Comparison of ENCODE assay signal across 21 mouse cellular contexts in the genomic region with DNA sequence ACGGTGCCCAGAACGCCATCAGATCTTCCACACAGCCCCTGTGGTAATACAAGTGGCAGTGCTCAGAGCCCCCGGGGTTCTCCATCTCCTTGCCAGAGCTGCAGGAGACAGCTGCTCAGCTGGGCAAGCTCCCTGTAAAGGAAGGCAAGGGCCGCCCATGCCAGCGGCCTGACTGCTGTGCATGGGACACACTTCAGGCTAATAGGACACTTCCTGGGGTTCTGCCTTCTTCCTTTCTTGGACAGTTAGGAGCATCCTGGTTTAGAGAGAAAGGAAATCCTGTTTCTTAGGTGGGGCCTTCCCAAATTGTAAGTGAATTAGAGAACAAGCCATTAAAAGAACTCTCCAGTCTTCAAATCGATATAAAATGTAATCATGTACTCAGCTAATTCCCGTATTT. TPM values are rescaled to one million over a fixed set of nuclear protein-coding genes. Genes with fewer than 3 reads are reported as not detected.
DNase-seq lines count a peak whose midpoint lies in the region; ATAC-seq and TF ChIP-seq lines count a peak whose summit lies in the region.
"Had no signal": no experiment of that assay in that cellular context is flagged by ENCODE, and none has a peak within 500 bp of the region (broad histone marks: within the 10 kb centered on the region; RNA-seq: fewer than 3 reads in every experiment).

No protein-coding gene starts in this region.

- H3K9ac ChIP-seq in heart, adult 2 months (ENCODE audit: low read depth, low read length), result no peak overlapping the region
- H3K9ac ChIP-seq in heart, embryonic 12.5 days, result no peak overlapping the region
- H3K9ac ChIP-seq: heart, embryonic 13.5 days; limb, embryonic 15.5 days; liver, embryonic 15.5 days; stomach, embryonic 15.5 days had no signal

- H3K27ac ChIP-seq in heart, adult 2 months, result peak overlapping the region; percentile 60
- no peak overlapping the region for H3K27ac ChIP-seq in heart, embryonic 12.5 days (ENCODE audit: poor library complexity, severe bottlenecking)
- peak overlapping the region; percentile 39; the same call in 1 of the 2 replicates for H3K27ac ChIP-seq in layer of hippocampus, adult 2 months
- H3K27ac ChIP-seq: heart, embryonic 13.5 days; limb, embryonic 15.5 days; liver, embryonic 15.5 days; midbrain, embryonic 10.5 days; stomach, embryonic 15.5 days had no signal

- no peak overlapping the region for H3K4me3 ChIP-seq in heart, adult 2 months
- H3K4me3 ChIP-seq in heart, embryonic 12.5 days, result no peak overlapping the region
- no peak overlapping the region for H3K4me3 ChIP-seq in layer of hippocampus, adult 2 months
- H3K4me3 ChIP-seq: heart, embryonic 13.5 days; limb, embryonic 15.5 days; liver, embryonic 15.5 days; midbrain, embryonic 10.5 days; stomach, embryonic 15.5 days had no signal

- H3K9me3 ChIP-seq in heart, embryonic 12.5 days (replicated peaks), result no peaks in the 10 kb centered on the region
- H3K9me3 ChIP-seq: heart, embryonic 13.5 days; limb, embryonic 15.5 days; liver, embryonic 15.5 days; midbrain, embryonic 10.5 days; stomach, embryonic 15.5 days had no signal

- no peaks in the 10 kb centered on the region for H3K27me3 ChIP-seq in heart, adult 2 months (ENCODE audit: control insufficient read depth, insufficient read depth, low read length)
- H3K27me3 ChIP-seq in heart, embryonic 12.5 days (replicated peaks), result no peaks in the 10 kb centered on the region
- H3K27me3 ChIP-seq: stomach, embryonic 15.5 days had no signal

- no peak for TF ChIP-seq POLR2A in heart, adult 2 months (IDR thresholded peaks at IDR 0.05; ENCODE audit: insufficient read depth, low read depth, low read length)

- peaks cover 12% of the 10 kb centered on the region for H3K4me1 ChIP-seq in heart, adult 2 months (ENCODE audit: control insufficient read depth, insufficient read depth, low read length)
- H3K4me1 ChIP-seq in heart, embryonic 12.5 days (replicated peaks), result peaks cover 37% of the 10 kb centered on the region
- H3K4me1 ChIP-seq: liver, embryonic 15.5 days; stomach, embryonic 15.5 days had no signal

- no peak overlapping the region for H3K4me2 ChIP-seq in heart, embryonic 12.5 days
- H3K4me2 ChIP-seq: heart, embryonic 13.5 days; limb, embryonic 15.5 days; liver, embryonic 15.5 days; stomach, embryonic 15.5 days had no signal

- H3K36me3 ChIP-seq in heart, adult 2 months (ENCODE audit: control insufficient read depth, insufficient read depth, low read length), result peaks cover 3% of the 10 kb centered on the region; the same call in 1 of the 2 replicates
- no peaks in the 10 kb centered on the region for H3K36me3 ChIP-seq in heart, embryonic 12.5 days
- H3K36me3 ChIP-seq: heart, embryonic 13.5 days; limb, embryonic 15.5 days; liver, embryonic 15.5 days; midbrain, embryonic 10.5 days; stomach, embryonic 15.5 days had no signal

- intact Hi-C loops in heart, adult 2 months (cut with DNase I), result loop anchor here (5.0 kb wide), 1 partner anchor 35 kb away; a partner anchor contains a TSS

- ATAC-seq in heart, embryonic 12.5 days (ENCODE audit: insufficient number of reproducible peaks, low FRiP score), result no peak
- ATAC-seq in megakaryocyte, adult 5-6 weeks (ENCODE audit: poor library complexity, severe bottlenecking), result no peak
- ATAC-seq: forebrain, embryonic 16.5 days; hindbrain, embryonic 16.5 days; intestine, embryonic 16.5 days had no signal

- no peaks in the 10 kb centered on the region; the same call in 1 of the 2 replicates for H3K79me2 ChIP-seq in heart, adult 2 months (replicated peaks; ENCODE audit: control insufficient read depth, insufficient read depth, low read length)

- TF ChIP-seq CTCF in heart, adult 2 months (IDR thresholded peaks at IDR 0.05), result no peak
- no peak for TF ChIP-seq CTCF in layer of hippocampus, adult 2 months (conservative IDR thresholded peaks at IDR 0.05)

- WGBS in heart, adult 2 months, result 49% methylated on average over 7 of the region's 7 CpGs
- 75% methylated on average over 7 of the region's 7 CpGs for WGBS in heart, embryonic 12.5 days

- peak; percentile 29 for DNase-seq in adrenal gland, adult 2 months
- DNase-seq in adrenal gland, postnatal 4 days (ENCODE audit: low spot score in 2 of 2), result no peak
- DNase-seq in heart, adult 2 months, result peak in 1 of 2 experiments; percentile 42
- no peak for DNase-seq in layer of hippocampus, adult 2 months (ENCODE audit: low spot score in 2 of 2)
- no peak for DNase-seq in layer of hippocampus, adult 9-11 months
- peak; percentile 41 for DNase-seq in lung, postnatal 25 days (ENCODE audit: low spot score)
- DNase-seq: cerebellum, adult 11 months; cerebellum, postnatal 14 days; embryo, embryonic 11 days; heart, postnatal 4 days; thymus, adult 18-20 months had no signal

- no peak for TF ChIP-seq EP300 in heart, adult 2 months (IDR thresholded peaks at IDR 0.05; ENCODE audit: insufficient read depth, low read depth, low read length)

RNA-seq across cellular contexts. Expression of a gene that starts 32.5 kb away (rescaled TPM):
- total RNA-seq in adrenal gland, adult 2 months (2021), result 1 to 10 TPM; 6.7 to 8.5 TPM
- polyA plus RNA-seq in adrenal gland, adult 2 months (2012; rRNA removed), result 0.66 and 0.97 TPM in 2 replicates
- total RNA-seq in adrenal gland, postnatal 4 days (2021), result 10 to 100 TPM; 10.3 to 11.0 TPM
- total RNA-seq in heart, adult 2 months (2021), result 10 to 100 TPM in 1 of 2 experiments, 1 to 10 TPM in 1; 8.5 to 10.4 TPM
- 2.7 and 4.6 TPM in 2 replicates for polyA plus RNA-seq in heart, adult 2 months (2012; rRNA removed)
- 3.7 and 3.9 TPM in 2 replicates for polyA plus RNA-seq in heart, embryonic 12.5 days (2016; fragmentation: Nextera tagmentation; extraction: Ambion mirVana)
- total RNA-seq in layer of hippocampus, adult 2 months (2021), result 10 to 100 TPM; 16.3 to 17.0 TPM
- 22.7 and 23.6 TPM in 2 replicates for total RNA-seq in megakaryocyte, adult 5-6 weeks (2015)
- total RNA-seq in megakaryocyte, adult 5-6 weeks (2017), result 11.7 and 15.3 TPM in 2 replicates

Comparison
In these comparisons a context has a peak if more than half of its experiments do, and no peak if none do; other contexts are left out.
1. DNase-seq: peak in adrenal gland, adult 2 months (single experiment) and lung, postnatal 25 days (single experiment); none in adrenal gland, postnatal 4 days (0 of 2), layer of hippocampus, adult 2 months (0 of 2) and layer of hippocampus, adult 9-11 months (single experiment).